Mouse (Mus musculus): Measurements from ENCODE around the gene Zfp683.

Gene Zfp683

GRCm38 (mm10) chr4:134052560-134052959 is 1.1 kb upstream of the Zfp683 start:
- no peak for DNase-seq

GRCm38 (mm10) chr4:134058166-134058715 is 4.6 kb downstream of the Zfp683 start:
- no peak for DNase-seq

GRCm38 (mm10) chr4:134058908-134059307 is 5.3 kb downstream of the Zfp683 start:
- no peak for DNase-seq

- DNase-seq: no peak
These were observed 6.7 kb downstream of the Zfp683 start, which contains the start of gene Crybg2 for GRCm38 (mm10) chr4:134060135-134060865. Gene Crybg2 (plus strand): TSS chr4:134060815.

GRCm38 (mm10) chr4:134061166-134061830 is 7.7 kb downstream of the Zfp683 start:
- DNase-seq: no peak

- DNase-seq: no peak
These were observed 8.4 kb downstream of the Zfp683 start for GRCm38 (mm10) chr4:134061944-134062446.

- DNase-seq: no peak
These were observed 8.9 kb downstream of the Zfp683 start for GRCm38 (mm10) chr4:134062561-134062960.

GRCm38 (mm10) chr4:134065431-134066004 is 11.9 kb downstream of the Zfp683 start:
- no peak for DNase-seq

- no peak for DNase-seq
These were observed 13.7 kb downstream of the Zfp683 start for GRCm38 (mm10) chr4:134067383-134067782.

GRCm38 (mm10) chr4:134067833-134068544 is 14.4 kb downstream of the Zfp683 start:
- no peak for DNase-seq

- no peak for DNase-seq
These were observed 15.3 kb downstream of the Zfp683 start for GRCm38 (mm10) chr4:134068793-134069580.

GRCm38 (mm10) chr4:134078694-134079093 is 25.1 kb downstream of the Zfp683 start:
- DNase-seq: no peak

GRCm38 (mm10) chr4:134080674-134081073 is 27.0 kb downstream of the Zfp683 start:
- no peak for DNase-seq

- DNase-seq: peak; percentile 81
These were observed 28.2 kb downstream of the Zfp683 start for GRCm38 (mm10) chr4:134081730-134082386.

GRCm38 (mm10) chr4:134082460-134082859 is 28.8 kb downstream of the Zfp683 start:
- no peak for DNase-seq

GRCm38 (mm10) chr4:134084999-134085398 is 31.4 kb downstream of the Zfp683 start:
- DNase-seq: no peak

- no peak for DNase-seq
These were observed 33.8 kb downstream of the Zfp683 start for GRCm38 (mm10) chr4:134087412-134087811.

GRCm38 (mm10) chr4:134089029-134089428 is 35.4 kb downstream of the Zfp683 start:
- DNase-seq: no peak

GRCm38 (mm10) chr4:134090521-134091224 is 37.0 kb downstream of the Zfp683 start:
- DNase-seq: no peak

- no peak for DNase-seq
These were observed 37.5 kb downstream of the Zfp683 start for GRCm38 (mm10) chr4:134091225-134091529.
